Mouse (Mus musculus): ENCODE data around the gene Lrch1.

DNA sequence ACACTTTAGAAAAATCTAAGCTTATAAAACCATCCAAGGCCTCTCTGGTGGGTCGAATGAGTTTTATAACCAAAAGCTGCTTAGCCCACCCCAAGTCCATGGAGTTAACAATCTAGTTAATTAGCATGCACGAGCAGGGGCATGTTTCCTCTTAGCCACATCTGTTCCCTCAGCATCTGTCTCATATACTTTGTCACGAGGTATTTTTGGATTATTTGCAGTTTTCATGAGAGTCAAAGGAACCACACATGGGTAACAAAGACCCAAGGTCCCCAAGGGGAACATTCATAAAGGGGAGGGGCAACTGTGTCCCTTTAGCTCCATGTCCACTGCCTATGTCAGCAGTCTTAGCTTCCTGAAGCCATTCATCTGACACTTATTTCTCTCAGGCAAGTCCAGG lies 106.9 kb downstream of the Lrch1 start:
- TF ChIP-seq ZNF384 (IDR thresholded peaks at IDR 0.05; ENCODE audit: low read depth, low read length) (no peak), HCFC1 (IDR thresholded peaks at IDR 0.05; ENCODE audit: borderline replicate concordance, insufficient read depth, low read length) (no peak), MAFK (IDR thresholded peaks at IDR 0.05; ENCODE audit: insufficient read depth, low read depth, low read length) (no peak), ZC3H11A (IDR thresholded peaks at IDR 0.05; ENCODE audit: borderline replicate concordance, low read depth, low read length) (no peak), CHD2 (IDR thresholded peaks at IDR 0.05; ENCODE audit: low read depth, low read length) (no peak)

Data from ES-E14 (cell line).